Mouse (Mus musculus) CH12.LX (cell line): ENCODE results near the gene Sgf29. TPM values are rescaled to one million over a fixed set of nuclear protein-coding genes. Genes with fewer than 3 reads are reported as not detected.

ENCODE experiments used
- DNase-seq: peaks from one replicate; pipeline ENCODE4 v3.0.0-alpha.2; 2013; ENCODE audit errors: extremely low read depth
- H3K27ac ChIP-seq: 2 replicates; pipeline ENCODE4 v1.5.1; 2012; ENCODE audit warnings: low read depth, mild to moderate bottlenecking, control low read depth, moderate library complexity; ENCODE audit not compliant: insufficient read depth
- H3K27me3 ChIP-seq: replicated peaks from 2 replicates; pipeline ENCODE3; 2012; ENCODE audit warnings: inconsistent platforms
- H3K36me3 ChIP-seq, 2 experiments: replicated peaks in 1 of 2; 2 replicates each; pipeline versions ENCODE3 to v1.6.1; 2012; ENCODE audit warnings: inconsistent platforms in 1 of 2, low read length in 1 of 2, mild to moderate bottlenecking in 1 of 2, mixed read lengths in 1 of 2, moderate library complexity in 1 of 2; ENCODE audit not compliant: control insufficient read depth in 1 of 2, insufficient read depth in 1 of 2
- H3K4me1 ChIP-seq, 2 experiments: 2 replicates each; pipeline ENCODE4 v1.6.1; 2012; ENCODE audit warnings: inconsistent platforms in 1 of 2, moderate library complexity in 1 of 2; ENCODE audit not compliant: insufficient read depth in 2 of 2, control insufficient read depth in 1 of 2
- H3K4me2 ChIP-seq: 2 replicates; pipeline ENCODE4 v1.6.1; 2012; ENCODE audit warnings: low read depth, mild to moderate bottlenecking, control low read depth; ENCODE audit not compliant: poor library complexity, insufficient read depth, severe bottlenecking
- H3K4me3 ChIP-seq, 3 experiments: fragments of 150-350 bp in 1 of 3; sonication (generic) in 1 of 3; replicated peaks in 1 of 3; 2 replicates each; pipeline versions ENCODE3 to v1.5.1; 2011 to 2012; ENCODE audit warnings: low read depth in 2 of 3, low read length in 2 of 3, mild to moderate bottlenecking in 2 of 3, moderate library complexity in 2 of 3, control low read depth in 1 of 3, improper control_type of control experiment in 1 of 3, inconsistent platforms in 1 of 3, mixed read lengths in 1 of 3; ENCODE audit not compliant: poor library complexity in 1 of 3
- H3K79me2 ChIP-seq: replicated peaks from 2 replicates; pipeline ENCODE4 v1.6.1; 2012; ENCODE audit warnings: mild to moderate bottlenecking, moderate library complexity; ENCODE audit not compliant: control insufficient read depth, poor library complexity, insufficient read depth, severe bottlenecking; ENCODE audit errors: extremely low read depth
- H3K9ac ChIP-seq: 2 replicates; pipeline ENCODE4 v1.6.1; 2012; ENCODE audit warnings: low read depth, mild to moderate bottlenecking, control low read depth, moderate library complexity; ENCODE audit not compliant: insufficient read depth
- H3K9me3 ChIP-seq: replicated peaks from 2 replicates; pipeline ENCODE3; 2012; ENCODE audit warnings: low read length, inconsistent platforms, mixed read lengths
- BHLHE40 ChIP-seq: IDR thresholded peaks from 2 replicates; pipeline ENCODE4 v1.6.1; 2011; ENCODE audit warnings: mild to moderate bottlenecking, low read depth, low read length, improper control_type of control experiment
- CHD2 ChIP-seq: IDR thresholded peaks from 2 replicates; pipeline ENCODE4 v1.6.1; 2011; ENCODE audit warnings: low read length, improper control_type of control experiment
- CTCF ChIP-seq, 2 experiments: IDR thresholded peaks in 1 of 2; conservative IDR thresholded peaks in 1 of 2; 2 replicates each; pipeline ENCODE4 v1.5.1; 2011 to 2012; ENCODE audit warnings: low read depth in 2 of 2, low read length in 2 of 2, improper control_type of control experiment in 1 of 2, inconsistent platforms in 1 of 2, mild to moderate bottlenecking in 1 of 2, moderate library complexity in 1 of 2
- E2F4 ChIP-seq: IDR thresholded peaks from 2 replicates; pipeline ENCODE4 v1.6.1; 2011; ENCODE audit warnings: low read depth, low read length, improper control_type of control experiment; ENCODE audit not compliant: insufficient replicate concordance
- ELF1 ChIP-seq: IDR thresholded peaks from 2 replicates; pipeline ENCODE4 v1.6.1; 2014; ENCODE audit warnings: low read depth, mild to moderate bottlenecking, inconsistent platforms, low read length, improper control_type of control experiment
- EP300 ChIP-seq: IDR thresholded peaks from 2 replicates; pipeline ENCODE4 v1.6.1; 2011; ENCODE audit warnings: low read length, improper control_type of control experiment
- ETS1 ChIP-seq: conservative IDR thresholded peaks from 2 replicates; pipeline ENCODE4 v1.6.1; 2012; ENCODE audit warnings: low read depth, mild to moderate bottlenecking, inconsistent platforms, low read length, improper control_type of control experiment, moderate library complexity
- GABPA ChIP-seq: IDR thresholded peaks from 2 replicates; pipeline ENCODE4 v1.6.1; 2012; ENCODE audit warnings: low read depth, low read length, improper control_type of control experiment, inconsistent platforms; ENCODE audit not compliant: insufficient replicate concordance
- HCFC1 ChIP-seq: IDR thresholded peaks from 2 replicates; pipeline ENCODE4 v1.6.1; 2012; ENCODE audit warnings: low read depth, mild to moderate bottlenecking, inconsistent platforms, low read length, improper control_type of control experiment
- IRF4 ChIP-seq: IDR thresholded peaks from 2 replicates; pipeline ENCODE4 v1.6.1; 2014; ENCODE audit warnings: low read depth, mild to moderate bottlenecking, inconsistent platforms, low read length, improper control_type of control experiment
- JUN ChIP-seq: IDR thresholded peaks from 2 replicates; pipeline ENCODE4 v1.6.1; 2011; ENCODE audit warnings: low read depth, mild to moderate bottlenecking, low read length, improper control_type of control experiment, moderate library complexity; ENCODE audit not compliant: insufficient read depth
- JUND ChIP-seq: conservative IDR thresholded peaks from 2 replicates; pipeline ENCODE4 v1.6.1; 2011; ENCODE audit warnings: low read depth, low read length, improper control_type of control experiment
- KAT2A ChIP-seq: IDR thresholded peaks from 2 replicates; pipeline ENCODE4 v1.6.1; 2012; ENCODE audit warnings: low read length, improper control_type of control experiment, inconsistent platforms; ENCODE audit not compliant: insufficient replicate concordance
- MAX ChIP-seq: IDR thresholded peaks from 2 replicates; pipeline ENCODE4 v1.6.1; 2011; ENCODE audit warnings: low read length, improper control_type of control experiment
- MAZ ChIP-seq: IDR thresholded peaks from 2 replicates; pipeline ENCODE4 v1.6.1; 2012; ENCODE audit warnings: low read depth, mild to moderate bottlenecking, inconsistent platforms, low read length, improper control_type of control experiment, moderate library complexity
- MEF2A ChIP-seq: IDR thresholded peaks from 2 replicates; pipeline ENCODE4 v1.6.1; 2014; ENCODE audit warnings: low read depth, mild to moderate bottlenecking, inconsistent platforms, low read length, improper control_type of control experiment, borderline replicate concordance
- MXI1 ChIP-seq: IDR thresholded peaks from 2 replicates; pipeline ENCODE4 v1.6.1; 2011; ENCODE audit warnings: mild to moderate bottlenecking, low read depth, low read length, improper control_type of control experiment
- MYC ChIP-seq: IDR thresholded peaks from 2 replicates; pipeline ENCODE4 v1.6.1; 2011; ENCODE audit warnings: low read depth, mild to moderate bottlenecking, improper control_type of control experiment, low read length
- NELFE ChIP-seq: IDR thresholded peaks from 2 replicates; pipeline ENCODE4 v1.6.1; 2011; ENCODE audit warnings: low read depth, low read length, improper control_type of control experiment
- NRF1 ChIP-seq: IDR thresholded peaks from 2 replicates; pipeline ENCODE4 v1.6.1; 2014; ENCODE audit warnings: low read depth, mild to moderate bottlenecking, inconsistent platforms, low read length, improper control_type of control experiment, moderate library complexity
- PAX5 ChIP-seq: IDR thresholded peaks from 2 replicates; pipeline ENCODE4 v1.6.1; 2012; ENCODE audit warnings: low read length, inconsistent platforms, mixed read lengths
- POLR2A ChIP-seq: IDR thresholded peaks from 2 replicates; pipeline ENCODE4 v1.6.1; 2011; ENCODE audit warnings: low read depth, mild to moderate bottlenecking, improper control_type of control experiment, low read length
- POLR2AphosphoS2 ChIP-seq: IDR thresholded peaks from 2 replicates; pipeline ENCODE4 v1.6.1; 2011; ENCODE audit warnings: low read depth, low read length, improper control_type of control experiment
- RAD21 ChIP-seq: IDR thresholded peaks from 2 replicates; pipeline ENCODE4 v1.6.1; 2011; ENCODE audit warnings: low read depth, mild to moderate bottlenecking, low read length, improper control_type of control experiment, moderate library complexity
- RCOR1 ChIP-seq: conservative IDR thresholded peaks from 2 replicates; pipeline ENCODE4 v1.6.1; 2012; ENCODE audit warnings: low read depth, mild to moderate bottlenecking, inconsistent platforms, low read length, improper control_type of control experiment
- SIN3A ChIP-seq: IDR thresholded peaks from 2 replicates; pipeline ENCODE4 v1.6.1; 2012; ENCODE audit warnings: low read length, improper control_type of control experiment, inconsistent platforms
- SMC3 ChIP-seq: IDR thresholded peaks from 2 replicates; pipeline ENCODE4 v1.6.1; 2011; ENCODE audit warnings: low read depth, low read length, improper control_type of control experiment
- TBP ChIP-seq: conservative IDR thresholded peaks from 2 replicates; pipeline ENCODE4 v1.6.1; 2011; ENCODE audit warnings: low read depth, low read length, improper control_type of control experiment
- TCF12 ChIP-seq: IDR thresholded peaks from 2 replicates; pipeline ENCODE4 v1.6.1; 2014; ENCODE audit warnings: low read depth, mild to moderate bottlenecking, inconsistent platforms, low read length, improper control_type of control experiment
- UBTF ChIP-seq: IDR thresholded peaks from 2 replicates; pipeline ENCODE4 v1.6.1; 2012; ENCODE audit warnings: low read depth, mild to moderate bottlenecking, inconsistent platforms, low read length, improper control_type of control experiment, moderate library complexity
- USF1 ChIP-seq: IDR thresholded peaks from 2 replicates; pipeline ENCODE4 v1.6.1; 2014; ENCODE audit warnings: low read depth, mild to moderate bottlenecking, inconsistent platforms, low read length, improper control_type of control experiment
- USF2 ChIP-seq: conservative IDR thresholded peaks from 2 replicates; pipeline ENCODE4 v1.6.1; 2011; ENCODE audit warnings: low read depth, low read length, improper control_type of control experiment
- ZC3H11A ChIP-seq: IDR thresholded peaks from 2 replicates; pipeline ENCODE4 v1.6.1; 2012; ENCODE audit warnings: low read depth, mild to moderate bottlenecking, inconsistent platforms, low read length, improper control_type of control experiment
- ZKSCAN1 ChIP-seq: IDR thresholded peaks from 2 replicates; pipeline ENCODE4 v1.6.1; 2012; ENCODE audit warnings: low read depth, inconsistent platforms, low read length, improper control_type of control experiment, borderline replicate concordance
- ZMIZ1 ChIP-seq: IDR thresholded peaks from 2 replicates; pipeline ENCODE4 v1.6.1; 2012; ENCODE audit warnings: low read depth, mild to moderate bottlenecking, inconsistent platforms, low read length, improper control_type of control experiment
- ZNF384 ChIP-seq: IDR thresholded peaks from 2 replicates; pipeline ENCODE4 v1.6.1; 2012; ENCODE audit warnings: low read depth, low read length, improper control_type of control experiment, inconsistent platforms
- dilution Hi-C: fragments of 300-500 bp; cut with MboI; formaldehyde crosslinking; loops from 2 replicates; pipeline ENCODE4 v1.14.3; 2020; ENCODE audit warnings: low sequenced_read_pairs; ENCODE audit not compliant: extremely low pct_unique_long_range_greater_than_20kb, extremely low pct_ligation_motif_present
- in situ Hi-C: fragments of 300-500 bp; cut with MboI; formaldehyde crosslinking; loops from 3 replicates; pipeline ENCODE4 v1.14.3; 2019; ENCODE audit warnings: low sequenced_read_pairs, low pct_ligation_motif_present, low pct_unique_long_range_greater_than_20kb, mixed read lengths
- polyA plus RNA-seq: library from polyadenylated mRNA; unstranded; fragments of >175 nt; gene quantifications from 2 replicates; pipeline ENCODE4 v1.2.1, GENCODE M21; 2012; ENCODE audit warnings: low read depth; ENCODE audit not compliant: insufficient read length
- total RNA-seq, 2 experiments: library from RNA; depleted of rRNA; stranded (reverse); fragments of 300-350 nt in 1 of 2; fragments of >200 nt in 1 of 2; gene quantifications; 2 replicates each; pipeline ENCODE4 v1.2.3; 2012 to 2014

Sgf29 gene
- total and polyA plus RNA-seq, 3 experiments: 20.5 to 71.7 (median 55.6) TPM

GRCm38 (mm10) chr7:126616707-126617106 is 32.4 kb upstream of the Sgf29 start (continued):
- TF ChIP-seq E2F4 (no peak), RAD21 (peak; percentile 29), UBTF (no peak), IRF4 (no peak)

DNA sequence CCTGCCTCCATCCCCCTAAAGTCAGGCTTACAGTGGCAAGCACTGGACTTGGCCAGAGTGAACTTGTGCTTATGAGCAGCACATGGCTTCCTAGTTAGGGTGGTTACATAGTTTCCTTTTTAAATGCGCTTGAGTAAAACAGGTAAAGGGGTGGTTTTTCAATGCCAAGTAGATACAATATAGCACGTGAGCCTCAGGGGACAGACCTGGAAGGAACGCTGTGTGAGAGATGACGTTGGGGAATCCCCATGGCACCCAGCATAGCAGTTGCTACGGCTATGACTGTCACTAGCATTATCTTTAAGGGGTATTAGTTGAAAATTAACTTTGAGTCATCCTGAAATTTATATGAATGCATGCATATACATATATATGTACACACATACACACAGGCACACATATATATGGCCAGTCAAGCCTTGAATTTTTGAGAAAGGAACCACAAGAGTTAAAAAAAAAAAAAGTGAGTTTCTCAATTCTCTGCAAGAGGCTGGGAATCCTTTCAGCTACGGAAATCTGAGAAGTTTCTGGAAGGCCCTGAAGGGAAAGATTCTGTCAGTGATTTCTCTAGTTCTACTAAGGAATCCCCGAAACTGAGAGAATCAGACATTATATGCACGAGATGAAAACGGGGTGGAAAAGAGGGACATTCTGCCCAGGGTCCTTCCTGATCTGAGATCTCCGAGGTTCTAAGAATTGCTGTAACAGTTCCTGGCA is 29.4 kb upstream of the Sgf29 start:
- H3K27me3 ChIP-seq: no peaks in the 10 kb centered on the region
- peaks cover 0 to 20% of the 10 kb centered on the region in 2 experiments for H3K36me3 ChIP-seq
- H3K9ac ChIP-seq: no peak overlapping the region
- H3K79me2 ChIP-seq: no peaks in the 10 kb centered on the region
- peak; percentile 85 for DNase-seq
- H3K4me1 ChIP-seq: peaks cover 4 to 28% of the 10 kb centered on the region in 2 experiments
- H3K27ac ChIP-seq: no peak overlapping the region
- H3K4me3 ChIP-seq: no peak overlapping the region
- dilution Hi-C loops: no loop called here
- H3K9me3 ChIP-seq: no peaks in the 10 kb centered on the region
- in situ Hi-C loops: loop anchor here (5.0 kb wide), 1 partner anchor 37 kb away; the partner anchor contains the start of gene Apobr
- H3K4me2 ChIP-seq: peak overlapping the region; percentile 40; the same call in 1 of the 2 replicates
- TF ChIP-seq NELFE (no peak), JUN (peak; percentile 78), ETS1 (peak; percentile 95), POLR2AphosphoS2 (no peak), MXI1 (peak; percentile 78; the same call in 1 of the 2 replicates), USF2 (no peak; the same call in 1 of the 2 replicates), BHLHE40 (peak; percentile 100), KAT2A (0 out of 2 replicates have a peak, but pooled peaks have one; percentile 60), EP300 (peak; percentile 87), ZNF384 (no peak), ZMIZ1 (no peak), ZC3H11A (no peak), NRF1 (no peak), GABPA (no peak), IRF4 (peak; percentile 95), MAZ (0 out of 2 replicates have a peak, but pooled peaks have one; percentile 66), RAD21 (no peak), HCFC1 (peak; percentile 41), TCF12 (peak; percentile 72), RCOR1 (peak; percentile 95), UBTF (no peak), CHD2 (peak; percentile 80), PAX5 (no peak), TBP (no peak), ZKSCAN1 (no peak), POLR2A (no peak), MAX (peak; percentile 93), MEF2A (peak; percentile 93), CTCF (conservative IDR thresholded peaks at IDR 0.05 in 1 of 2, IDR thresholded peaks at IDR 0.05 in 1 of 2; ENCODE audit: low read depth in 2 of 2, low read length in 2 of 2) (no peak), SIN3A (peak; percentile 53; the same call in 1 of the 2 replicates), JUND (peak; percentile 90), MYC (peak; percentile 91), SMC3 (no peak), ELF1 (no peak), USF1 (peak; percentile 7; the same call in 1 of the 2 replicates)
